Mouse (Mus musculus): Measurements from ENCODE around the gene Myl7. TPM values are rescaled to one million over a fixed set of nuclear protein-coding genes. Genes with fewer than 3 reads are reported as not detected.

The Myl7 gene
- polyA plus RNA-seq, 1 experiment from 2014 or later: 5,941 TPM

GRCm38 (mm10) chr11:5918111-5918510, 19.5 kb upstream of the Myl7 start:
- no peak for ATAC-seq (ENCODE audit: insufficient number of reproducible peaks, low FRiP score)
- Histone ChIP-seq H3K27me3 (replicated peaks) (no peaks in the 10 kb centered on the region), H3K36me3 (no peaks in the 10 kb centered on the region), H3K27ac (ENCODE audit: poor library complexity, severe bottlenecking) (no peak overlapping the region), H3K4me2 (no peak overlapping the region), H3K4me1 (replicated peaks) (peaks cover 16% of the 10 kb centered on the region), H3K9me3 (replicated peaks) (no peaks in the 10 kb centered on the region), H3K4me3 (no peak overlapping the region), H3K9ac (no peak overlapping the region)
- 72% methylated on average over 2 of the region's 2 CpGs for WGBS

- Histone ChIP-seq H3K9me3 (replicated peaks) (no peaks in the 10 kb centered on the region), H3K4me1 (replicated peaks) (peaks cover 16% of the 10 kb centered on the region), H3K27ac (ENCODE audit: poor library complexity, severe bottlenecking) (no peak overlapping the region), H3K36me3 (no peaks in the 10 kb centered on the region), H3K9ac (no peak overlapping the region), H3K4me2 (no peak overlapping the region), H3K27me3 (replicated peaks) (no peaks in the 10 kb centered on the region), H3K4me3 (no peak overlapping the region)
- ATAC-seq (ENCODE audit: insufficient number of reproducible peaks, low FRiP score): no peak
- WGBS: 62% methylated on average over 8 of the region's 8 CpGs
Observed at GRCm38 (mm10) chr11:5916178-5916548, 17.6 kb upstream of the Myl7 start.

GRCm38 (mm10) chr11:5915429-5916177, 17.0 kb upstream of the Myl7 start:
- Histone ChIP-seq H3K4me2 (no peak overlapping the region), H3K9ac (no peak overlapping the region), H3K36me3 (no peaks in the 10 kb centered on the region), H3K9me3 (replicated peaks) (no peaks in the 10 kb centered on the region), H3K27me3 (replicated peaks) (no peaks in the 10 kb centered on the region), H3K27ac (ENCODE audit: poor library complexity, severe bottlenecking) (no peak overlapping the region), H3K4me1 (replicated peaks) (peaks cover 16% of the 10 kb centered on the region), H3K4me3 (no peak overlapping the region)
- WGBS: 67% methylated on average over 5 of the region's 5 CpGs
- ATAC-seq (ENCODE audit: insufficient number of reproducible peaks, low FRiP score): no peak

- no peaks in the 10 kb centered on the region for H3K27me3 ChIP-seq (replicated peaks)
- no peak overlapping the region for H3K27ac ChIP-seq (ENCODE audit: poor library complexity, severe bottlenecking)
- no peak overlapping the region for H3K4me2 ChIP-seq
- peaks cover 12% of the 10 kb centered on the region for H3K4me1 ChIP-seq (replicated peaks)
- H3K9me3 ChIP-seq (replicated peaks): no peaks in the 10 kb centered on the region
- H3K36me3 ChIP-seq: no peaks in the 10 kb centered on the region
- 44% methylated on average over 5 of the region's 5 CpGs for WGBS
- ATAC-seq (ENCODE audit: insufficient number of reproducible peaks, low FRiP score): no peak
- H3K4me3 ChIP-seq: no peak overlapping the region
- H3K9ac ChIP-seq: no peak overlapping the region; the same call in 1 of the 2 replicates
Observed at GRCm38 (mm10) chr11:5914940-5915339, 16.4 kb upstream of the Myl7 start.

- no peak overlapping the region for H3K4me2 ChIP-seq
- no peak overlapping the region for H3K27ac ChIP-seq (ENCODE audit: poor library complexity, severe bottlenecking)
- H3K27me3 ChIP-seq (replicated peaks): no peaks in the 10 kb centered on the region
- no peak for ATAC-seq (ENCODE audit: insufficient number of reproducible peaks, low FRiP score)
- no peaks in the 10 kb centered on the region for H3K36me3 ChIP-seq
- no peaks in the 10 kb centered on the region for H3K9me3 ChIP-seq (replicated peaks)
- no peak overlapping the region for H3K4me3 ChIP-seq
- no peak overlapping the region for H3K9ac ChIP-seq
- 74% methylated on average over 4 of the region's 4 CpGs for WGBS
- H3K4me1 ChIP-seq (replicated peaks): peaks cover 12% of the 10 kb centered on the region
Observed at GRCm38 (mm10) chr11:5913936-5914335, 15.4 kb upstream of the Myl7 start.

GRCm38 (mm10) chr11:5913256-5913655, 14.7 kb upstream of the Myl7 start:
- Histone ChIP-seq H3K9me3 (replicated peaks) (no peaks in the 10 kb centered on the region), H3K36me3 (no peaks in the 10 kb centered on the region), H3K4me2 (no peak overlapping the region), H3K9ac (no peak overlapping the region), H3K27me3 (replicated peaks) (no peaks in the 10 kb centered on the region), H3K4me1 (replicated peaks) (peaks cover 12% of the 10 kb centered on the region), H3K4me3 (no peak overlapping the region), H3K27ac (ENCODE audit: poor library complexity, severe bottlenecking) (no peak overlapping the region)
- 0 out of 2 replicates have a peak, but pooled peaks have one; percentile 9 for ATAC-seq (ENCODE audit: insufficient number of reproducible peaks, low FRiP score)
- 58% methylated on average over 8 of the region's 8 CpGs for WGBS

GRCm38 (mm10) chr11:5912635-5913034, 14.1 kb upstream of the Myl7 start:
- Histone ChIP-seq H3K9ac (no peak overlapping the region), H3K36me3 (no peaks in the 10 kb centered on the region), H3K4me3 (no peak overlapping the region), H3K4me2 (no peak overlapping the region), H3K27me3 (replicated peaks) (no peaks in the 10 kb centered on the region), H3K27ac (ENCODE audit: poor library complexity, severe bottlenecking) (no peak overlapping the region), H3K4me1 (replicated peaks) (peaks cover 8% of the 10 kb centered on the region), H3K9me3 (replicated peaks) (no peaks in the 10 kb centered on the region)
- WGBS: 21% methylated on average over 5 of the region's 5 CpGs
- no peak for ATAC-seq (ENCODE audit: insufficient number of reproducible peaks, low FRiP score)

GRCm38 (mm10) chr11:5908642-5909041, 10.1 kb upstream of the Myl7 start:
- Histone ChIP-seq H3K27me3 (replicated peaks) (0 out of 2 replicates have a peak, but pooled peaks cover 3% of the 10 kb centered on the region), H3K4me3 (no peak overlapping the region), H3K36me3 (no peaks in the 10 kb centered on the region), H3K9ac (no peak overlapping the region), H3K27ac (ENCODE audit: poor library complexity, severe bottlenecking) (no peak overlapping the region), H3K4me1 (replicated peaks) (no peaks in the 10 kb centered on the region; the same call in 1 of the 2 replicates), H3K4me2 (no peak overlapping the region), H3K9me3 (replicated peaks) (no peaks in the 10 kb centered on the region)
- ATAC-seq (ENCODE audit: insufficient number of reproducible peaks, low FRiP score): no peak
- 73% methylated on average over 4 of the region's 4 CpGs for WGBS

GRCm38 (mm10) chr11:5907096-5907495, 8.5 kb upstream of the Myl7 start:
- Histone ChIP-seq H3K36me3 (no peaks in the 10 kb centered on the region), H3K9me3 (replicated peaks) (no peaks in the 10 kb centered on the region), H3K9ac (no peak overlapping the region), H3K4me3 (no peak overlapping the region), H3K27me3 (replicated peaks) (peaks cover 11% of the 10 kb centered on the region), H3K4me1 (replicated peaks) (peaks cover 6% of the 10 kb centered on the region), H3K27ac (ENCODE audit: poor library complexity, severe bottlenecking) (no peak overlapping the region), H3K4me2 (no peak overlapping the region)
- no peak for ATAC-seq (ENCODE audit: insufficient number of reproducible peaks, low FRiP score)
- 59% methylated on average over 5 of the region's 5 CpGs for WGBS

GRCm38 (mm10) chr11:5905778-5906518, 7.4 kb upstream of the Myl7 start:
- Histone ChIP-seq H3K27ac (ENCODE audit: poor library complexity, severe bottlenecking) (no peak overlapping the region), H3K4me1 (replicated peaks) (peaks cover 17% of the 10 kb centered on the region), H3K9ac (no peak overlapping the region), H3K36me3 (no peaks in the 10 kb centered on the region), H3K27me3 (replicated peaks) (peaks cover 14% of the 10 kb centered on the region), H3K4me3 (no peak overlapping the region), H3K9me3 (replicated peaks) (no peaks in the 10 kb centered on the region), H3K4me2 (no peak overlapping the region)
- WGBS: 81% methylated on average over 10 of the region's 10 CpGs
- ATAC-seq (ENCODE audit: insufficient number of reproducible peaks, low FRiP score): no peak

GRCm38 (mm10) chr11:5904871-5905270, 6.3 kb upstream of the Myl7 start:
- Histone ChIP-seq H3K4me3 (no peak overlapping the region), H3K4me1 (replicated peaks) (peaks cover 25% of the 10 kb centered on the region), H3K4me2 (no peak overlapping the region), H3K27ac (ENCODE audit: poor library complexity, severe bottlenecking) (no peak overlapping the region), H3K36me3 (no peaks in the 10 kb centered on the region), H3K27me3 (replicated peaks) (peaks cover 22% of the 10 kb centered on the region), H3K9me3 (replicated peaks) (no peaks in the 10 kb centered on the region), H3K9ac (no peak overlapping the region)
- WGBS: 86% methylated on average over 6 of the region's 6 CpGs
- ATAC-seq (ENCODE audit: insufficient number of reproducible peaks, low FRiP score): no peak

Data from heart, embryonic 12.5 days (tissue).